Mouse (Mus musculus) ES-CJ7 (cell line): ENCODE results near the gene Nyap1.

Experiments used
- DNase-seq: peaks from one replicate; pipeline ENCODE4 v3.0.0; 2011; ENCODE audit warnings: low read depth, low spot score

Gene Nyap1

GRCm38 (mm10) chr5:137699080-137699479 is 42.3 kb downstream of the Nyap1 start:
- no peak for DNase-seq

DNA sequence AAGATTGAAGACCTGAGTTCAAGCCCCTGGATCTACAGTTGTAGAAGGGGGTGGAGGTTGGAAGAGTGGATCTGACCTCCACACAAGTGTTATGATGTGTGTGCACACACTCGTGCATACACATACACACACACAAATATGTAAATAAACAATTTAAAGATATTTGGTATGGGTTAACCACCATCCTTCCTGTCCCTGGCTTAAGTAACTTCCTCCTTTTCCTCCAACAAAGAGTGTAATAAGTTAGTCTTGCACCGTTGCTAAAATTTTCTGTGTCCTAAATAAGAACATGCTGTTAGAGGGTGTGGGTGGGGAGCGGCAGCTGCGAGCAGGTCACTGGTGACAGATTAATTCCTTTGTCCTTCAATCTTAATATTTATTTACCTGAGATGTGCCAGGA is 45.5 kb downstream of the Nyap1 start:
- DNase-seq: no peak

- DNase-seq: no peak
These were observed 46.6 kb downstream of the Nyap1 start for GRCm38 (mm10) chr5:137694796-137695195.

DNA sequence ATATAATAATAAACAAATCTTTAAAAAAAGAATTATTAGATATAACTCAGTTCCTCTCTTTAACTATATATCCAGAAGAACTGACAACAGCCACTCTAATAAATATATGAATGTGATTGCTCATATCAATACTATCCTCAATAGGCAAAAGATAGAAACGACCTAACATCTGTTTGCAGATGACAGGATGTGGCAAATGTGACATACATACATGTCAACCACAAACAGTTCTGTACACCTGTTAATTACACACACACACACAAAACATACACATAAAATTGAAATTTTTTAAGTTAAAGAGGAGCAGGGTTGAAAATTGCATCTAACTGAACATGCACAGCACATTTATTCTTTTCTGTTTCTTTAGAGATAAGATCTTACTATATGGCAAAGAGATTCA is 49.5 kb downstream of the Nyap1 start:
- no peak for DNase-seq

DNA sequence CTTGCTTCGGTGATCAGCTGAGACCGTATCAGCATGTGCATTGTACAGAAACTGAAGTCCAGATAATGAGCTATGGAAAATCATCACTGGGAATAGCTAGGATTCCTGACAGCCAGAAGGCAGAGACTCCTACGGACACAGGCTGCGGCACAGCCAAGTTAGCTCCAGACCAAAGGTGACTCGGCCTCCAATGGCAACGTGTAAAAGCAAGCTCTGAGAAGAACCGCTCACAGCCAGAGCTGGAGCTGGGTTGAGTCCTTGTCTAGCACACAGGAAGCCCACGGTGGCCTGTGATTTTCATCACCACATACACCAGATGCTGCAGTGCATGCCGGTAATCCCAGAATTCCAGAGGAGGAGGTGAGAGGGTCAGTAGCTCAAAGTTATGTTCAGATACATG is 50.9 kb downstream of the Nyap1 start:
- DNase-seq: no peak

GRCm38 (mm10) chr5:137689974-137690373 is 51.4 kb downstream of the Nyap1 start:
- no peak for DNase-seq

GRCm38 (mm10) chr5:137686127-137686790 is 55.1 kb downstream of the Nyap1 start:
- no peak for DNase-seq

DNA sequence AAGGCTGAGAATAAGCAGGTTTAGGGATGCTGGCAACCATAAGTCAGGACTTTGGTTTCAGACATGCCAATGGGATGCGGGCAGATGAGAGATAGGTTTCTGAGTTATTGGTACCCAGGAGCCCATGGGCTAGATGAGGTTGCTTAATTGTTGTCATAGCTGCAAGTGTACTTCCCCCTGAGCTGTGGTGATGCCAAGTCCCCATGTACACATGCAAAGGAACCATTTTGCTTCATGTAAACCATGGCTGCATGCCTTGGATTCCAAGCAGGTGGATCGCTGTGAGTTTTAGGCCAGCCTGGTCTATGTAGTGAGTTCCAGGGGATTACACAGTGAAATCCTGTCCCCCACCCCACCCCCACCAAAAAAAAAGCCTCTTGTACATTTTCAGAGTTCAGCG is 55.8 kb downstream of the Nyap1 start:
- DNase-seq: no peak

GRCm38 (mm10) chr5:137684294-137685123 is 56.9 kb downstream of the Nyap1 start, which contains the start of gene Agfg2:
Gene Agfg2 (minus strand): TSS chr5:137684726.
- DNase-seq: peak; percentile 100

DNA sequence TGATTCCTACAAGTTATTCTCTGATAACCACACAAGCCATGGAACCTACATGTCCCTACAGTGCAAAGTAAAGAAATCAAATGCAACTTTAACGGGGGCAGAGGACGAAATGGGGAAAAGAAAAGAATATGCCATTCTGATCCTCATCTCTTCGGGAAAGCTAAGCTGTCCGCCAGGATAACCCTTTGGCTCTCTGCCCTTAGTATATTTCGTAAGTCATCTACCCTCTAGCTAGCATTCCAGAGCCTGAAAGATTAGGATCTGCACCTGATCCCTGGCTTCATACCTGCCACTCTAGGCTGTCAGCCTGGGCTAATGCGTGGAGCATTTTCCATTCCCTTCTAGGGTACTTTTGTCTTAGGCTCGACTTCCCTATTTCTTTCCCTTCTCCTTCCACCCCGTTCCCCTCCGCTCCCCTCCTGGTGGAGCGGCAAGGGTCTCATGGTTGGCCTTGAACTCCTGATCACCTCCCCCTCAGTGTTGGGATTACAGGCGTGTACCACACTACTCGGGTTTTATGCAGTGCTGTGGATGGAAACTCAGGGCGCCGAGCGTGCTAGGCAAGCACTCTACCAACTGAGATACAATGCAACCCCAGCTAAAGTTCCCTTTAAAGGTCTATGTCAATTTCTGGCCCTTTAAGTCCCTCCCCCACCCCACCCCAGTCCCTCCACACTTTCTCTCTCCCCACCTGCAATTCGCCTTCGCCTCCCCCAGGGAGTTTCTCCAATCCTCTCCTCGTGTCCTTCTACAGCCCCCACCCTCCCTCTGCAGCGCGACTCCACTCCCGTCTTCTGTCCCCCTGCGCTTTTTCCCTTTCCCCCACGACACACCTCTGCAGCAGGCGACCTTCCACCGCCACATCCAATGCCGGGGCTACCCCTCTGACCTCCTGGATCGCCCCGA is 57.8 kb downstream of the Nyap1 start:
- DNase-seq: peak; percentile 38

GRCm38 (mm10) chr5:137682526-137682925 is 58.9 kb downstream of the Nyap1 start:
- no peak for DNase-seq
